Mouse (Mus musculus) right cerebral cortex, adult 18-20 months (tissue): ENCODE results near the gene Zfp719.

Experiments used
- DNase-seq: peaks from one replicate; pipeline ENCODE4 v3.0.0; 2022; ENCODE audit warnings: mixed read lengths

The Zfp719 gene

DNA sequence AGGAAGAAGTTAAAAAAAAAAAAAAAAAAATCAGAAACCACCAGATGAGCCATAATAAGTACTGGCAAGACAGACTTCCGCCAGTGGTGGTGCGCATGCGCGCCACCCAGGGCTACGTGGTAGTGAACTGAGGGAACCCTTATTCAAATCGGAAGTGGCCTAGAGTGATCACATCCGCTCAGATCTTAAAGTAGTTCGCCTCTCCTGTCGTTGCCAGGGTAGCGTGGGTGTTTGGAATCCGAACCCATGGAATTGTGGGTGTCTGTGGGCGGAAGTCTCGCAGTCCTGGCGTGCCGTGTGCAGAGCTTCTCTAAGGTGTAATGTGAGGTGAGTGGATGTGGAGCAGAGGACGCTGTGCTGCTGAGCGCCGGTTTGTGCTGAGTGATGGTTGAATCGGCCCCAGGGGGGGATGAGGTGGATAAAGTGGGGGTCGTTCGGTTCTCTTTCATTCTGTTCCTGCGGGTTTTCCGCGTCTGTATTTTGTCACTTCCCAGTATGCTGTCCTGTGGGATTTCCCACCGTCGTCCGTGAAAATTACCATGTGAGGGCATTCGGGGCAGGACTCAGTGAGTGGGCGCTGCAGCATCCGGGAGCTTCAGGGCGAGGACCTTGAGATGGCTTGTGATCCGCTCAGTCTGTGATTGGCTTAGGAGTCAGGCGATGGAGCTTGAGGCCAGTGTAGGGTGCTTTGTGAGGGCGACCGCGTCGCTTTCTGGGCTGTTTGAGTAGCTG is at the start of gene Zfp719:
TSS of gene Zfp719 (plus strand) at position 171 of the 732 bp plus-strand sequence.
- peak; percentile 96 for DNase-seq

GRCm38 (mm10) chr7:43530216-43530785 is 49.1 kb upstream of the Zfp719 start:
- DNase-seq = no peak

DNA sequence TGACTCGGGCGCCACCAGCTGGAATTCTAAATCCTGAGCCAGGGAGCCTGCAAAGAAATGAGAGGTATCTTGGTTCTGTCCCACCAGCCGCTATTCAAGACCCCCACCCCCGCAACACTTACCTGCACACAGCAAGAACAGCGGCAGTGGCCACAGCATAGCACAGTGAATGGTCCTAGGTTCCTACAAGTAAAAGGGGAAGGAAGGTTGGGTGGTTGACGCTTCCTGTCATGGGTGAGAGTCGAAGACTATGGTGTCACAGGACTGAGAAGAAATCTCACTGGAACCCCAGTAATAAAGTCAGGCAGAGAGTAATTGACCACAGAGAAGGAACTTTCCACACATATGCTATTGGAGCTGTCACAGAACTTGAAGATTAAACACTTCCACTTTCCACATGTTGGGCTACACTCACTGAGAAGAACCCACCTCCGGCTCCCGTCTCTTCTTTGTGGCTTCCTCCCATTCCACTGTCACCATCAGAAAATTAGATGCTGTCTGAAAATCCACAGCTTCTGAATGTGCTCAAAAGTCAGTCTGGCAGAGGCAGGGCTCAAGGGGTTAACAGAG is 46.4 kb upstream of the Zfp719 start:
- DNase-seq = no peak

DNA sequence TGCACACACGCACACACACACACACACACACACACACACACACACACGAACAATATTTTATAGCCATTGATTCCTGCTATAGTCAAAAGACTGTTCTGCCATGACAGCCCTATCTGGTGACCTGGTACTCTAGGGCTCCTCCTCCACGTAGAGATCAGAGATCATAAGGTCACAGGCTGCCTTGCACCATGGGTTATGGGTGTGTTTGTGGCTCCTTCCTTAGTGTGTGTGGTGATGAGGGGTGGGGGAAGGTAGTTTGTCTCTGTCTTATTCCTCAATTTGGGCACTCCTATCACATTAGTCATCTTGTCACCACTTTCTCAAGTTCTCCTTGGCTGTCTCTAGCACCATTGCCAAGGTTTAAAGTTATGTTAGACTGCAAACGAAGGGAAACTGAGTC is 40.9 kb upstream of the Zfp719 start:
- no peak for DNase-seq

- DNase-seq = no peak
Observed at GRCm38 (mm10) chr7:43544225-43544977, 35.0 kb upstream of the Zfp719 start, which contains the start of gene Cd33. Cd33 (minus strand) TSS chr7:43544428.

DNA sequence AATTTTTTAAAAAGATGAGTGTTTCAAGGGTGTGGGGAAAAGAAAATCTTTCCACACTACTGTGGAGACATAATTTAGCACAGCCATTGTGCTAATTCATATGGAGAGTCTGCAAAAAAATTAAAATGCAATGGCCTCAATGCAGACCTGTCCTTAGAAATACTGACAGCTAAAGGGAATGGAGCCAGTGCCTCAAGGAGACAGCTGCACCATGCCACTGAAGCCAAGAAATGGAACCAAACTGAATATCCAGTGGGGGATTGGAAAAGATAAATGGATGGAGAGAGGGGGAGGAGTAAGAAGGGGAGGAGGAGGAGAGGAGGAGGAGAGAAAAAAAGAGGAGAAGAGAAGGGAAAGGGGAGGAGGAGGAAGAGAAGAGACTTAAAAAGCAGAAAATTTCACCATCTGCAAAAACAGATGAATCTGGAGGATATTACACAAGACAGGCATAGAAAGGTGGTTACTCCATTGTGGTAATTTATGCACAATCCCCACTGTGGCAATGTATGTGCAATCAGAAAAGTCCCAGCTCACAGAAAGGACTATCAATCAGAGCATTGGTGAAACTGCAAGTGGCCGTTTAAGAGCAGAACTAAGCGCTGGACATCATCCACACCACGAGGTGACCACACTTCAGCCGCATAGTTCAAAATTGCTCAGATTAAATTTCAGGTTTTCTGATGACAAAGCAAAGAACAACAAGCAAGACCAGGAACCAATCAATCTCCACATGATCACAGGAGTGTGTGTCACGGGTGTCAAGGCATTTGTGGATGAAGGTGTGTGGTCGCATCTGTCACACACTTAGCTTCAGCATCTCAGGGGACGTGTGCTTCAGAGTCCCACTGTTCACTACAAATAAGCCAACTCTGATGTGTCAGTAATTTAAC is 33.5 kb upstream of the Zfp719 start:
- no peak for DNase-seq

- no peak for DNase-seq
Observed at GRCm38 (mm10) chr7:43547666-43548065, 31.7 kb upstream of the Zfp719 start.

DNA sequence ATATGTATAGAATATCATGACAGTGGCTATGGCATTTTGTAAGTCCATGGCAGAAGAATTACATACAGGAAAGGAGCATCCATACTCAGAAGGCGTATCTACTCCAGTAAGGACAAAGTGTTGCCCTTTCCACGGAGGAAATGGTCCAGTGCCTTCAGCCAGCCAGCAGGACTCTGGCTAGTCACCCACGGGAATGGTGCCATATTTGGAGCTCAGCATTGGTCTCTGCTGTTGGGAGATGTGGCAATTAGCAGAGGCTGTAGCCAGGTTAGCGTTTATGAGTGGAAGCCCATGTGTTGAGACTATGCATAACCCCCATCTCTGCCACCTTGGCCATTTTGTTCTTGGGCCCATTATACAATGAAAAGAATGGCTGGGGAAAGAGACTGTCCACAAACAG is 31.2 kb upstream of the Zfp719 start:
- DNase-seq = no peak

- no peak for DNase-seq
Observed at GRCm38 (mm10) chr7:43553153-43553552, 26.3 kb upstream of the Zfp719 start.

DNA sequence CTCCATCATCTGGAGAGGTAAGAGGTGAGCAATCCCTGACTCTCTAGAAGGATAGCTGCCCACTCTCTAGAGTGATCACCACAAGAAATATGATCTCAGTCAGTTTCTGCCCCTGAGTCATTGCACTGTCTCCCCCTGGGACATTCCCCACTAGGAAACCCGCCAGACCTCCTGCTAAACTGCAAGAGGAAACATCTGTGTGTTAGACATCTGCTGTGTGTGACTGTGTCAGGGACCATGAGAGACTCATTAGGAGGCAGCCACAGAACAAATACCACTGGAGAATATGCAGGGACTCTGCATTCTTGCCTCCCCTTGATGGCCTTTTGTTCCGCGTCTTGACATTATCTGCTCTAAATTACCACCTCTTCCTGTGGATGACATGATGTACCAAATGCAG is 24.9 kb upstream of the Zfp719 start:
- no peak for DNase-seq

GRCm38 (mm10) chr7:43555351-43555750 is 24.1 kb upstream of the Zfp719 start:
- no peak for DNase-seq

GRCm38 (mm10) chr7:43556901-43557300 is 22.5 kb upstream of the Zfp719 start:
- no peak for DNase-seq

DNA sequence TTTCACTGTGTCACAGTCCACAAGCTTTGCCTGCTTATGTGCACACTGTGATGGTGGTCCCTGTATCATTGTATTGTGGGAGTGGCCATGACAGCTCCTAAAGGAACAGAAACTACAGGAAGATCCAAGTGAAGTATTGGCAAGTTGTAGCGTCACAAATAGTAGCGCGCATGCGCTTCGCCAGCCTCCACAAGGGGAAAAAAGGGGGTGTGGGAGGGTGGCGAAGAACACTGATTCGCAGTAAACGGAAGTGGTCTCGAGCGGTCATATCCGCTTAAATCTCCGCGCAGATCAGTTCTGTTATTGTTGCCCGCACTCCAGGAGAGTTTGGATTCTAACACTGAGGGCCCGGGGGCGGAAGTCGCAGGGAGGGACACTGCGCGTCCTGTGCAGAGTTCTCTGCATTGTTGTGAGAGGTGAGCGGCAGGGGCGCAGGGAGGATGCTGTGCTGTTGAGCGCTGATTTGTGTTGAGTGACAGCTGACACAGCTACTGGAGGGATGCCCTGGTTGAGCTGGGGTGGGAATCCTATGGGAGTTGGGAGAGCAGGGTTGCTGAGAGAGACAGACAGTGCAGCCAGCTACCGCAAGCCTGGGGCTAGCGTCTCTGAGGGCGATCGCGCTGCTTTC is 17.3 kb upstream of the Zfp719 start, which contains the start of gene Zfp658:
TSS of gene Zfp658 (plus strand) at position 251 of the 628 bp plus-strand sequence.
- peak; percentile 89 for DNase-seq

DNA sequence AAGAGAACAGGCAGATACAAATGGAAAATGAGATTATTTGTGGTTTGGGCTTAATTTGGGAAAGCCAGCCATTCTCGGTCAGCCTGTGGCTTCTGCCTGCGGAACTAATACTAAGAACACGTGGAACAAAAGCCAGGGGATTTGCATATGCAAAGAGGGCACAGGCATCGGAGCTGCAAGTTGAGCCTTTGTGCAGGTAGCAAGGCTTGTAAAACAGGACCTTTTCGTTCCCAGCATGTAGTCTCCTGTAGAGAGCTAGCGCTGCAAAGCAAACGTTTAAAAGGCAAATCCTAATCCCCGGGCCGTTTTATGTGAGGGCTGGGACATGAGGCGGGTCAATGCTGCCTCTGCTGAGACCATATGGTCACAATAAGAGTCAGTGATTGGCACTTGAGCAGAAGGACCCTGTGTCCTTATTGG is 16.7 kb upstream of the Zfp719 start:
- DNase-seq = no peak

GRCm38 (mm10) chr7:43563300-43563699 is 16.1 kb upstream of the Zfp719 start:
- DNase-seq = no peak

DNA sequence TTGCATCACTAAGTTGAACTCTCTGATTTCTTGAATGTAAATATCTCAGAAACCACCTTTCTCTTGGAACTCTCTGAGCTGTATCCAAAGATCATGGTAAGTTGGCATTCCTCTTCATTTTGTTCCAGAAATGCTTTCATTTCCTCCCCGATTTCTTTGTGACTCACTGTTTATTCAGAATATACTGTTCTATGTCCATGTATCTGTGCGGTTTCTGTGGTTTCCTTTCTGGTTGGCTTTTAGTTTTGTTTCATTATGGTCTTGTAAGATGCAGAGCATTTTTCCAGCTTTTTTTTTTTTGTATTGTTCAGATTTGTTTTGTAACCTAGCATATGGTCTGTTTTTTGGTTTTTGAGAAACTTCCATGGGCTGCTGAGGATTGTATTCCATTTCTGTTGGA is 8.2 kb upstream of the Zfp719 start:
- no peak for DNase-seq

DNA sequence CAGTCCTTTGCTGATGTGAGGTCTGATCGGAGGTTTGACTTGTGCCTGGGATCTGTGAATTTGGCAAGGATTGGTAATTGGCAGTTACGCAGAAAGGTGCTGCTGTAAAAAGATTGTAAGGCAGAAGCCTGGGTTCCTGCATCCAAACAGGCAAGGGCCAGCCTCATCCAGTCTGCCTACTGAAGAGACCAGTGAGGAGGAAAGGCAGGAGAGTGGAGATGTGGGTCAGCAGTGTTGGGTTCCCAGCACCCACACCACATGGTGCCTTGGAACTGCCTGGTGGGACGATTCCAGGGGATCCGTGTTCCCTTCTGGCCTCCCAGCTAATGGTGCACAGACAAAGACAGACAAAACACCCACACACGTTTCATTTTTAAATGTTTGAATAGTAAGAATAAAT is 1.1 kb downstream of the Zfp719 start:
- peak; percentile 33 for DNase-seq

DNA sequence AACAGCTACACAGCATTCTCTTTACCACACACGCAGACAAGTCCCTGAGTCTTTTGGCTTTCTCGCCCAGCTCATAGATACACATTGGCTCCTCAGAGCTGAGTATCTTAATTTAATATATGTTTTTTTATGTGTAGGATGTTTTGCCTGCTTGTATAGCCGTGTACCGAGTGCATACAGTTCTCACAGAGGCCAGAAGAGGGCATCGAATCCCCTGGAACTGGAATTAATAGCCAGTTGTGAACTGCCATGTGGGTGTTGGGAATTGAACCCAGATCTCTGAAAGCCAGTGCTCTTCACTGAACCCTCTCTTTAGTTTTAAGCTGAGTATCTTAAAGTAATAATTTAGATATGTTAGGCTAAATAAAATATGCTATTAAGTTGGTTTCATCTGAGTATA is 5.4 kb downstream of the Zfp719 start:
- DNase-seq = no peak

GRCm38 (mm10) chr7:43601884-43602283 is 22.5 kb downstream of the Zfp719 start:
- DNase-seq = no peak

DNA sequence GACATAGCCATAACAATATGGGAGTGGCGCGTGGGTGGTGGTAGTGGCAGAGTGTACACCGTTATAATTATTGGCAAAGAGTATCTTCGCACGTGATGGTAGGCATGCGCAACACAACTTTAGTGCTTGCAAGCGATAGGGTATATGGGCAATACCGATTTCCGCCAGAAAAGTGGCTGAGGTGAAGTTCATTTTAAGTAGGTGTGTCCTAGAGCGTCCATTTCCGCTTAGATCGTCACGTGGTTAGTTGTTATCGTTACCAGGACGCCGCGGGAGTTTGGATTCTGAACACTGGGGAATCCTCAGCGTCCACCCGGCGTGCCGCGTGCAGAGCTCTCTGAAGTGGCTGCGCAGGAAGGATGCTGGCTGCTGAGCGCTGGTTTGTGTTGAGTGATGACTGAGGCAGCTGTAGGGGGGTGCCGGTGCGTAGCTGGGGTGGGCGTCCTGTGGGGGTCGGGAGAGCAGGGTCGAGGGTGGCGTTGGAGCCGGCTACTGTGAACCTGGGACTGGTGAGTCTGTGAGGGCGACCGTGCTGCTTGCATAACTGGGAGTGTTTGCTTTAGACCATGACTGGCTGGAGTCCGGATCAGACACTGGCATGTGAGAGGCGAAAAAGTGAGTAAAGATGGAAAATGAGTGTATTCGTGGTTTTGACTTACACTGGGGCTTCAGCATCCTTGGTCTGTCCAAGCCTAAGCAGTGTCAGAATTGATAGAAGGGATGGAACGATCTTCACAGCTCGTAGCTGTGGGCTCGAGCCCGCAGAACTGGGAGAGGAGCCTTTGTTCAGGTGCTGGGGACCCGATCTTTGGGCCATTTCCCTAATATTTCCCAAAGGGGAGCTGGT is 27.7 kb downstream of the Zfp719 start, which contains the start of gene Zfp819:
TSS of gene Zfp819 (plus strand) at position 274 of the 847 bp plus-strand sequence.
- DNase-seq = peak; percentile 77
